In the genomic region with DNA sequence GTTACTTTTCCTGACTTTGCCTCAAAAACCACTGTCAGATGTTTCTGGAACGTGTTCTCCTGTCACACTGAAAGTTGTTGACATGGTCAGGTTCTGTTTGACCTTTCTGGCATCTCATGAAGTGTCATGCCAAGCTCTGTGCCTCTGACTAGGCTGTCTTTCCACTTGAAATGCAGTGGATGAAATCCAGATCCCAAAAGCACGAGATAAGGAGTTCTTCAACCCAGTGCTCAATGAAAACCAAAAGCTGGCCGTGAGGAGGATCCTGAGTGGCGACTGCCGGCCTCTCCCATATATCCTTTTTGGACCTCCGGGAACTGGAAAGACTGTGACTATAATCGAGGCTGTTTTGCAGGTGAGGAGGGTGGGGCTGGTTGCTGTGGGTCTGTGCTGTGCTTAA, we compare ENCODE assay signal across 25 mouse cellular contexts. TPM values are rescaled to one million over a fixed set of nuclear protein-coding genes. Genes with fewer than 3 reads are reported as not detected.
DNase-seq lines count a peak whose midpoint lies in the region; ATAC-seq lines count a peak whose summit lies in the region.
"Had no signal": no experiment of that assay in that cellular context is flagged by ENCODE, and none has a peak within 500 bp of the region (broad histone marks: within the 10 kb centered on the region; RNA-seq: fewer than 3 reads in every experiment).

No protein-coding gene starts in this region.

- ATAC-seq in heart, embryonic 12.5 days (ENCODE audit: insufficient number of reproducible peaks, low FRiP score): peak; percentile 71
- ATAC-seq: intestine, postnatal 0 days had no signal

- peak overlapping the region; percentile 95 for H3K27ac ChIP-seq in heart, embryonic 12.5 days (ENCODE audit: poor library complexity, severe bottlenecking)
- H3K27ac ChIP-seq: embryonic facial prominence, embryonic 10.5 days; forebrain, embryonic 10.5 days; gastrocnemius, adult 2 months; hindbrain, embryonic 12.5 days; liver, embryonic 14.5 days had no signal

- intact Hi-C loops in heart, postnatal 25 days (cut with DNase I): no loop called here
- intact Hi-C loops in heart, postnatal 10 days (cut with DNase I): no loop called here

- H3K4me2 ChIP-seq in heart, embryonic 12.5 days: peak overlapping the region; percentile 69
- H3K4me2 ChIP-seq: hindbrain, embryonic 12.5 days had no signal

- peak; percentile 93 for DNase-seq in heart, adult 11 months
- DNase-seq in heart, postnatal 25 days (ENCODE audit: low spot score): no peak
- DNase-seq in heart, postnatal 10 days: peak; percentile 75 to 80
- no peak for DNase-seq in spleen, adult 12 weeks (ENCODE audit: low spot score)
- no peak for DNase-seq in frontal cortex, postnatal 25 days (ENCODE audit: low spot score in 2 of 2)
- DNase-seq in urinary bladder, postnatal 36 days (ENCODE audit: low spot score in 2 of 2): no peak
- DNase-seq: adrenal gland, postnatal 36 days; cerebellum, adult 9-11 months; gastrocnemius, adult 2 months; kidney, postnatal 4 days; lung, postnatal 4 days; midbrain, embryonic 14.5 days; right cerebral cortex, postnatal 14 days had no signal

- peaks cover 30% of the 10 kb centered on the region for H3K4me1 ChIP-seq in heart, embryonic 12.5 days (replicated peaks)
- H3K4me1 ChIP-seq: embryonic facial prominence, embryonic 10.5 days; forebrain, embryonic 10.5 days; hindbrain, embryonic 12.5 days had no signal

- H3K36me3 ChIP-seq in heart, embryonic 12.5 days: peaks cover 6% of the 10 kb centered on the region
- H3K36me3 ChIP-seq: embryonic facial prominence, embryonic 10.5 days; forebrain, embryonic 10.5 days; hindbrain, embryonic 12.5 days had no signal

- no peaks in the 10 kb centered on the region for H3K9me3 ChIP-seq in heart, embryonic 12.5 days (replicated peaks)
- H3K9me3 ChIP-seq: embryonic facial prominence, embryonic 10.5 days; forebrain, embryonic 10.5 days; hindbrain, embryonic 12.5 days had no signal

- 0 out of 2 replicates have a peak overlapping the region, but pooled peaks have one; percentile 61 for H3K9ac ChIP-seq in heart, embryonic 12.5 days
- H3K9ac ChIP-seq: hindbrain, embryonic 12.5 days; liver, embryonic 14.5 days had no signal

- WGBS in heart, embryonic 12.5 days: 9% methylated on average over 7 of the region's 7 CpGs

- H3K27me3 ChIP-seq in heart, embryonic 12.5 days (replicated peaks): no peaks in the 10 kb centered on the region
- H3K27me3 ChIP-seq: hindbrain, embryonic 12.5 days had no signal

- peak overlapping the region; percentile 41 for H3K4me3 ChIP-seq in heart, embryonic 12.5 days
- H3K4me3 ChIP-seq: embryonic facial prominence, embryonic 10.5 days; forebrain, embryonic 10.5 days; gastrocnemius, adult 2 months; hindbrain, embryonic 12.5 days had no signal

RNA-seq across cellular contexts. Expression of a gene that starts 37.4 kb away (rescaled TPM):
- total RNA-seq in heart, postnatal 25 days (2021): 10 to 100 TPM; 76.7 to 85.6 TPM
- 56.9 and 60.3 TPM in 2 replicates for polyA plus RNA-seq in heart, embryonic 12.5 days (2016; fragmentation: Nextera tagmentation; extraction: Ambion mirVana)
- 10 to 100 TPM; 80.4 to 85.6 TPM for total RNA-seq in heart, postnatal 10 days (2021)
- total RNA-seq: adrenal gland, postnatal 36 days; common myeloid progenitor, adult 5-6 weeks; gastrocnemius, adult 2 months; left cerebral cortex, postnatal 14 days; megakaryocyte-erythroid progenitor cell, adult 5-6 weeks had no signal
- polyA plus RNA-seq: embryonic facial prominence, embryonic 10.5 days; forebrain, embryonic 10.5 days; hindbrain, embryonic 12.5 days; intestine, postnatal 0 days; liver, embryonic 14.5 days; midbrain, embryonic 14.5 days; neural tube, embryonic 11.5 days; spleen, adult 2 months had no signal

RNA-seq across cellular contexts. Expression of a gene that starts 39.4 kb away (rescaled TPM):
- total RNA-seq in heart, postnatal 25 days (2021): 1 to 10 TPM; 1.4 to 1.6 TPM
- polyA plus RNA-seq in heart, embryonic 12.5 days (2016; fragmentation: Nextera tagmentation; extraction: Ambion mirVana): 1.8 and 2.4 TPM in 2 replicates
- 1 to 10 TPM; 1.1 to 1.2 TPM for total RNA-seq in heart, postnatal 10 days (2021)
- total RNA-seq: gastrocnemius, adult 2 months; megakaryocyte-erythroid progenitor cell, adult 5-6 weeks had no signal
- polyA plus RNA-seq: spleen, adult 2 months had no signal

RNA-seq across cellular contexts. Expression of a gene that starts 41.3 kb away (rescaled TPM):
- total RNA-seq in heart, postnatal 25 days (2021): not detected
- 0.06 TPM in 1 of 2 replicates, not detected in the other for polyA plus RNA-seq in heart, embryonic 12.5 days (2016; fragmentation: Nextera tagmentation; extraction: Ambion mirVana)
- total RNA-seq in heart, postnatal 10 days (2021): not detected
- total RNA-seq: adrenal gland, postnatal 36 days; common myeloid progenitor, adult 5-6 weeks; gastrocnemius, adult 2 months; megakaryocyte-erythroid progenitor cell, adult 5-6 weeks had no signal
- polyA plus RNA-seq: intestine, postnatal 0 days; kidney, embryonic 16.5 days; liver, embryonic 14.5 days had no signal

RNA-seq across cellular contexts. Expression of a gene that starts 54.8 kb away (rescaled TPM):
- total RNA-seq in heart, postnatal 25 days (2021): 10 to 100 TPM; 44.2 to 45.5 TPM
- polyA plus RNA-seq in heart, embryonic 12.5 days (2016; fragmentation: Nextera tagmentation; extraction: Ambion mirVana): 51.7 and 53.5 TPM in 2 replicates
- total RNA-seq in heart, postnatal 10 days (2021): 10 to 100 TPM; 42.8 to 47.3 TPM

Comparison
In these comparisons a context has a peak if more than half of its experiments do, and no peak if none do; other contexts are left out.
1. DNase-seq: peak in heart, adult 11 months (single experiment) and heart, postnatal 10 days (2 of 2); none in heart, postnatal 25 days (single experiment), spleen, adult 12 weeks (single experiment), frontal cortex, postnatal 25 days (0 of 2) and urinary bladder, postnatal 36 days (0 of 2).